Mouse (Mus musculus): ENCODE measurements around the gene Colgalt2. TPM values are rescaled to one million over a fixed set of nuclear protein-coding genes. Genes with fewer than 3 reads are reported as not detected.
"Not testable (repeated sequence)": the region's sequence is repeated elsewhere in the genome, so short reads cannot be mapped to it uniquely, and the experiment has no call there.

The Colgalt2 gene
- 0.06 TPM in 1 of 2 replicates, not detected in the other for polyA plus RNA-seq (2012; ENCODE audit: insufficient read depth, low replicate concordance)

- Histone ChIP-seq H3K9me3 (peaks cover 11% of the 10 kb centered on the region), H3K4me3 (replicated peaks) (peak within 1 kb of the TSS; percentile 90), H3K36me3 (replicated peaks; ENCODE audit: low read length) (no peaks in the 10 kb centered on the region), H3K27me3 (replicated peaks) (peaks cover 55% of the 10 kb centered on the region), H3K4me1 (peaks cover 9% of the 10 kb centered on the region)
- no peak for TF ChIP-seq FLI1 (IDR thresholded peaks at IDR 0.05; ENCODE audit: low read length)
Measured at GRCm38 (mm10) chr1:152399790-152400555, at the start of gene Colgalt2. Colgalt2 (plus strand) TSS chr1:152399830.

GRCm38 (mm10) chr1:152356721-152357120 lies 42.9 kb upstream of the Colgalt2 start:
- TF ChIP-seq GATA1 (IDR thresholded peaks at IDR 0.05; ENCODE audit: borderline replicate concordance, low read length): no peak
- TF ChIP-seq FLI1 (IDR thresholded peaks at IDR 0.05; ENCODE audit: low read length): no peak

GRCm38 (mm10) chr1:152368311-152369088 lies 31.1 kb upstream of the Colgalt2 start:
- H3K27me3 ChIP-seq (replicated peaks): no peaks in the 10 kb centered on the region
- H3K4me1 ChIP-seq: peaks cover 11% of the 10 kb centered on the region
- no peaks in the 10 kb centered on the region for H3K9me3 ChIP-seq
- H3K4me3 ChIP-seq (replicated peaks): no peak overlapping the region
- no peak for TF ChIP-seq FLI1 (IDR thresholded peaks at IDR 0.05; ENCODE audit: low read length)
- no peak for TF ChIP-seq GATA1 (IDR thresholded peaks at IDR 0.05; ENCODE audit: borderline replicate concordance, low read length)
- H3K36me3 ChIP-seq (replicated peaks; ENCODE audit: low read length): peaks cover 30% of the 10 kb centered on the region

More at GRCm38 (mm10) chr1:152356721-152357120, 42.9 kb upstream of the Colgalt2 start:
- H3K36me3 ChIP-seq (replicated peaks; ENCODE audit: low read length): no peaks in the 10 kb centered on the region
- peaks cover 6% of the 10 kb centered on the region; the same call in 1 of the 2 replicates for H3K4me1 ChIP-seq
- no peak overlapping the region for H3K4me3 ChIP-seq (replicated peaks)
- no peaks in the 10 kb centered on the region for H3K9me3 ChIP-seq
- no peaks in the 10 kb centered on the region for H3K27me3 ChIP-seq (replicated peaks)

- no peaks in the 10 kb centered on the region for H3K27me3 ChIP-seq (replicated peaks)
- no peak overlapping the region for H3K4me3 ChIP-seq (replicated peaks)
- H3K9me3 ChIP-seq: no peaks in the 10 kb centered on the region
- TF ChIP-seq FLI1 (IDR thresholded peaks at IDR 0.05; ENCODE audit: low read length) (no peak), GATA1 (IDR thresholded peaks at IDR 0.05; ENCODE audit: borderline replicate concordance, low read length) (no peak)
- peaks cover 34% of the 10 kb centered on the region for H3K36me3 ChIP-seq (replicated peaks; ENCODE audit: low read length)
- peaks cover 11% of the 10 kb centered on the region for H3K4me1 ChIP-seq
Measured at GRCm38 (mm10) chr1:152369139-152369538, 30.5 kb upstream of the Colgalt2 start.

- Histone ChIP-seq H3K4me3 (replicated peaks) (no peak overlapping the region), H3K4me1 (0 out of 2 replicates have a peak, but pooled peaks cover 4% of the 10 kb centered on the region), H3K27me3 (replicated peaks) (no peaks in the 10 kb centered on the region), H3K36me3 (replicated peaks; ENCODE audit: low read length) (peaks cover 70% of the 10 kb centered on the region), H3K9me3 (no peaks in the 10 kb centered on the region)
- TF ChIP-seq GATA1 (IDR thresholded peaks at IDR 0.05; ENCODE audit: borderline replicate concordance, low read length) (no peak), FLI1 (IDR thresholded peaks at IDR 0.05; ENCODE audit: low read length) (no peak)
Measured at GRCm38 (mm10) chr1:152378311-152378710, 21.3 kb upstream of the Colgalt2 start.

GRCm38 (mm10) chr1:152384589-152384988 lies 15.0 kb upstream of the Colgalt2 start:
- no peak for TF ChIP-seq FLI1 (IDR thresholded peaks at IDR 0.05; ENCODE audit: low read length)
- no peak for TF ChIP-seq GATA1 (IDR thresholded peaks at IDR 0.05; ENCODE audit: borderline replicate concordance, low read length)
- peaks cover 9% of the 10 kb centered on the region for H3K4me1 ChIP-seq
- peaks cover 2% of the 10 kb centered on the region for H3K27me3 ChIP-seq (replicated peaks)
- H3K9me3 ChIP-seq: no peaks in the 10 kb centered on the region
- H3K4me3 ChIP-seq (replicated peaks): peak overlapping the region; percentile 53
- peaks cover 26% of the 10 kb centered on the region for H3K36me3 ChIP-seq (replicated peaks; ENCODE audit: low read length)

- H3K27me3 ChIP-seq (replicated peaks); H3K4me1 ChIP-seq: not testable (repeated sequence)
- peaks cover 19% of the 10 kb centered on the region for H3K36me3 ChIP-seq (replicated peaks; ENCODE audit: low read length)
Measured at GRCm38 (mm10) chr1:152385693-152386092, 13.9 kb upstream of the Colgalt2 start.

GRCm38 (mm10) chr1:152386188-152386835 lies 13.3 kb upstream of the Colgalt2 start, which contains the start of gene Tsen15:
Tsen15 (minus strand) TSS chr1:152386688.
- TF ChIP-seq FLI1 (IDR thresholded peaks at IDR 0.05; ENCODE audit: low read length) (no peak), GATA1 (IDR thresholded peaks at IDR 0.05; ENCODE audit: borderline replicate concordance, low read length) (no peak)
- no peaks in the 10 kb centered on the region for H3K9me3 ChIP-seq
- peaks cover 9% of the 10 kb centered on the region for H3K4me1 ChIP-seq
- H3K27me3 ChIP-seq (replicated peaks): peaks cover 9% of the 10 kb centered on the region
- peak within 1 kb of the TSS; percentile 97 for H3K4me3 ChIP-seq (replicated peaks)
- H3K36me3 ChIP-seq (replicated peaks; ENCODE audit: low read length): peaks cover 17% of the 10 kb centered on the region

More at GRCm38 (mm10) chr1:152385693-152386092, 13.9 kb upstream of the Colgalt2 start:
- not testable (repeated sequence) for H3K9me3 ChIP-seq
- peak overlapping the region; percentile 97 for H3K4me3 ChIP-seq (replicated peaks)

- TF ChIP-seq FLI1 (IDR thresholded peaks at IDR 0.05; ENCODE audit: low read length) (no peak), GATA1 (IDR thresholded peaks at IDR 0.05; ENCODE audit: borderline replicate concordance, low read length) (no peak)
Measured at GRCm38 (mm10) chr1:152389271-152389670, 10.4 kb upstream of the Colgalt2 start.

More at GRCm38 (mm10) chr1:152389271-152389670, 10.4 kb upstream of the Colgalt2 start:
- peaks cover 3% of the 10 kb centered on the region for H3K36me3 ChIP-seq (replicated peaks; ENCODE audit: low read length)
- peaks cover 6% of the 10 kb centered on the region; the same call in 1 of the 2 replicates for H3K9me3 ChIP-seq
- H3K4me1 ChIP-seq: peaks cover 9% of the 10 kb centered on the region
- no peak overlapping the region for H3K4me3 ChIP-seq (replicated peaks)
- H3K27me3 ChIP-seq (replicated peaks): peaks cover 9% of the 10 kb centered on the region

Measured in megakaryocyte, embryonic 14.5 days (primary cell).